Comparison of ENCODE assay signal across 31 mouse cellular contexts in genomic region chr5:148631566-148631965, GRCm38 (mm10).
"Had no signal": no experiment of that assay in that cellular context is flagged by ENCODE, and none has a peak within 500 bp of the region (broad histone marks: within the 10 kb centered on the region; RNA-seq: fewer than 3 reads in every experiment).

No protein-coding gene starts in this region.

- H3K36me3 ChIP-seq: limb, embryonic 10.5 days; limb, embryonic 12.5 days; limb, embryonic 13.5 days; limb, embryonic 15.5 days; liver, embryonic 12.5 days; liver, embryonic 13.5 days; liver, embryonic 15.5 days; lung, embryonic 15.5 days; midbrain, embryonic 10.5 days; midbrain, embryonic 12.5 days; midbrain, embryonic 13.5 days; midbrain, embryonic 15.5 days; neural tube, embryonic 12.5 days; neural tube, embryonic 13.5 days had no signal

- H3K4me3 ChIP-seq: limb, embryonic 10.5 days; limb, embryonic 12.5 days; limb, embryonic 13.5 days; limb, embryonic 15.5 days; liver, embryonic 12.5 days; liver, embryonic 13.5 days; liver, embryonic 15.5 days; lung, embryonic 15.5 days; megakaryocyte, embryonic 14.5 days; midbrain, embryonic 10.5 days; midbrain, embryonic 12.5 days; midbrain, embryonic 13.5 days; midbrain, embryonic 15.5 days; myocyte; neural tube, embryonic 12.5 days; neural tube, embryonic 13.5 days had no signal

- DNase-seq: left cerebral cortex, postnatal 4 days; liver, embryonic 13.5 days; liver, postnatal 0 days; lung, adult 18-20 months; lung, embryonic 14.5 days; lung, postnatal 10 days; lung, postnatal 14 days; lung, postnatal 36 days; lung, postnatal 4 days; midbrain, embryonic 14.5 days had no signal

- H3K27ac ChIP-seq: limb, embryonic 10.5 days; limb, embryonic 12.5 days; limb, embryonic 13.5 days; limb, embryonic 15.5 days; liver, embryonic 12.5 days; liver, embryonic 13.5 days; liver, embryonic 14.5 days; liver, embryonic 15.5 days; macrophage; midbrain, embryonic 10.5 days; midbrain, embryonic 12.5 days; midbrain, embryonic 13.5 days; midbrain, embryonic 15.5 days; neural tube, embryonic 12.5 days; neural tube, embryonic 13.5 days had no signal

- H3K4me1 ChIP-seq: megakaryocyte, embryonic 14.5 days; midbrain, embryonic 15.5 days; neural tube, embryonic 12.5 days had no signal

- H3K9me3 ChIP-seq: limb, embryonic 10.5 days; limb, embryonic 12.5 days; limb, embryonic 13.5 days; limb, embryonic 15.5 days; liver, embryonic 12.5 days; liver, embryonic 13.5 days; liver, embryonic 15.5 days; lung, embryonic 15.5 days; midbrain, embryonic 10.5 days; midbrain, embryonic 12.5 days; midbrain, embryonic 13.5 days; midbrain, embryonic 15.5 days; neural tube, embryonic 12.5 days; neural tube, embryonic 13.5 days had no signal

- H3K4me2 ChIP-seq: limb, embryonic 12.5 days; limb, embryonic 13.5 days; limb, embryonic 15.5 days; liver, embryonic 11.5 days; liver, embryonic 12.5 days; liver, embryonic 13.5 days; liver, embryonic 15.5 days; lung, embryonic 14.5 days; midbrain, embryonic 11.5 days; midbrain, embryonic 12.5 days; midbrain, embryonic 13.5 days; midbrain, embryonic 15.5 days; neural tube, embryonic 12.5 days; neural tube, embryonic 13.5 days had no signal

- H3K9ac ChIP-seq: limb, embryonic 12.5 days; limb, embryonic 13.5 days; limb, embryonic 15.5 days; liver, embryonic 12.5 days; liver, embryonic 13.5 days; liver, embryonic 14.5 days; liver, embryonic 15.5 days; liver, postnatal 0 days; lung, embryonic 14.5 days; lung, embryonic 15.5 days; midbrain, embryonic 12.5 days; midbrain, embryonic 13.5 days; midbrain, embryonic 15.5 days; neural tube, embryonic 12.5 days; neural tube, embryonic 13.5 days had no signal

- ATAC-seq: liver, embryonic 12.5 days; liver, postnatal 0 days; lung, postnatal 0 days; midbrain, embryonic 13.5 days; midbrain, embryonic 15.5 days; midbrain, embryonic 16.5 days had no signal

- H3K27me3 ChIP-seq: limb, embryonic 12.5 days; limb, embryonic 13.5 days; limb, embryonic 15.5 days; liver, embryonic 12.5 days; liver, embryonic 13.5 days; liver, embryonic 15.5 days; lung, embryonic 15.5 days; megakaryocyte, embryonic 14.5 days; midbrain, embryonic 12.5 days; midbrain, embryonic 13.5 days; midbrain, embryonic 15.5 days; neural tube, embryonic 12.5 days; neural tube, embryonic 13.5 days had no signal
